Mouse (Mus musculus): ENCODE results near the gene Cttnbp2. TPM values are rescaled to one million over a fixed set of nuclear protein-coding genes. Genes with fewer than 3 reads are reported as not detected.

Gene Cttnbp2
- total RNA-seq, 2 experiments from 2014 or later: 2.1 to 2.7 TPM

DNA sequence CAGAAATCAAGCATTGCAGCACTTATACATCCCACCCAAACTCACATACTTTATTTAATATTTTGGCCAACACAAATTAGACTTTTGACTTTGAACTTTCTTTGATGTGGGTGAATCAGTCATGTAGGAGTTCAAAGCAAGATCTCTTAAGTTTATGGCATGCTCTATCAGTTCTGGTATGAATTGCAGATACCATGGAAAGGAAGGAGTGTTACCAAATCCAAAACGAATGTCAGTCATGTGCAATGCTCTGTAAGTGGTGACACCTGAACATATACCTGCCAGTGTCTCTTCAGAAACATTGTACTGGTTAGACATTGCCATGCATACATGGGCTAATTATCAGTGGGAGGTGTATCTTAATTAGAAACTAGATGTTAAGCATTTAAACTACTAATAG lies 154.5 kb downstream of the Cttnbp2 start:
- intact Hi-C loops (cut with DNase I; ENCODE audit: low total_unique reads): no loop called here
- DNase-seq: no peak

DNA sequence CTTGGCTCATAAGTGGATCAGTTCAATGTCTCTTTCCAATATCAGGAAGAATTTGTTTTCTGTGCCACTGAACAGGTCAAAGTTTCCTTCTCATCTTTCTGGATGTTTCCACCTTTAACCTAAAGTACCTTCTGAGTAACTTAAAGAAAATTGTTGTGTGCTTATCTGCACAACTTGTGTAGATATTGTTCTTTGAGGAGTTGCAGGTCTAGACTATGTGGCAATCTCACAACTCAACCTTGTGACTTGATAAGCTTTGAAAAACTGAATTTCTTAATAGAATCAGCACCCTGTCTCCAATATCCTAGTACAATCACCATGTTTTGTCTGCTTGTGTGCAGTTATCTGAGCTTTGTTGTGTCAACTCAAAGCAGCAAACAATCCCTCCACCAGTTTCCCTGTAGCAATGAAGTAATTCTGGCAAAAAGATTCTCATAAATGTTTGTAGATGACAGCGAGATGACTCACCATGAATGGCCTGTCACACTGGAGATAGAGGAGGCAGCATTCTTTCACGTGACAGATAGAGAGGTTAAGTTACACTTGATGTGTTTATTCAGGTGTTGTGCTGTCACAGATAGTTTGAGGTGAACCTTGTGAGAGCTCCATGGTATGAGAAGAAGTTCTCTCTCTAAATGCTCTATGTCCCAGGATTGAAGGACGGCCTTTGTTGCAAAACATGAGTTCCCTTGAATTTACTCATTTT lies 165.3 kb downstream of the Cttnbp2 start:
- intact Hi-C loops (cut with DNase I; ENCODE audit: low total_unique reads): no loop called here
- no peak for DNase-seq

DNA sequence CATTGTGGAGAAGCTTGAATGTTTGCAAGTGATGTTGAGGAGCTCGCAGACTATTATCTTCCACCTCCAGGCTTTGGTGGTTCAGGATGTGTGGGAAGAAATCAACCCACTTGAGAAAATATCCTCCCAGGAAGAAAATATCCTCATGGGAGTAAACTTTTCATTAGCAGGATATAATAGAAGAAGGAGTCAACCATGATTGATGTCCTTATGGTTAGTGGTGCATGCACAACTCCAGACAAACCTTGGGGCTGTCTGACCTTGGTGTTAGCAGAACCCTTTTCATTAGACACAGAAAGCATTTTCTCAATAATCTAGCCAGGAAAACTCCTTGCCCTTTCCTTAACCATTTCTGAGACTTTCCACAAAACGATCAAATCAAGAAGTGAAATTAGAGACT lies 170.4 kb downstream of the Cttnbp2 start:
- no peak for DNase-seq
- intact Hi-C loops (cut with DNase I; ENCODE audit: low total_unique reads): no loop called here

DNA sequence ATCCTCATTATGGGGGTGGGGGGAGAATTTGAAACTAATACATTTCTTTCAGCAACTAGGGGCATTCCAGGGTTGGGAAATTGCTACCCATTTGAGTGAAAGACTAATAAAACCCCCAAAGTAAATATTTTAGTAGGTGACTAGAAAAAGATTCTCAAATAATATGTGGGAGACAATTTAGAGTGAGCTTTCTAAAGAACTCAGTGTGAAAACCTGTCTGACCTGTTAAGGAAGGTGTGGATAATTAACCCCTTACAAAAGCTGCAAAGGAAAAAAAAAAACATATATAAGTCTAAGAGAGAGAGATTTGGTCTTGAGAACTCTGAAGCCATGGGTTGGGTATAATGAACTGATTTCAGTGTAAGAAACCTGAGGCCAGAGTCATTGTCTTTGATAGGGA lies 176.3 kb downstream of the Cttnbp2 start:
- intact Hi-C loops (cut with DNase I; ENCODE audit: low total_unique reads): no loop called here
- no peak for DNase-seq

DNA sequence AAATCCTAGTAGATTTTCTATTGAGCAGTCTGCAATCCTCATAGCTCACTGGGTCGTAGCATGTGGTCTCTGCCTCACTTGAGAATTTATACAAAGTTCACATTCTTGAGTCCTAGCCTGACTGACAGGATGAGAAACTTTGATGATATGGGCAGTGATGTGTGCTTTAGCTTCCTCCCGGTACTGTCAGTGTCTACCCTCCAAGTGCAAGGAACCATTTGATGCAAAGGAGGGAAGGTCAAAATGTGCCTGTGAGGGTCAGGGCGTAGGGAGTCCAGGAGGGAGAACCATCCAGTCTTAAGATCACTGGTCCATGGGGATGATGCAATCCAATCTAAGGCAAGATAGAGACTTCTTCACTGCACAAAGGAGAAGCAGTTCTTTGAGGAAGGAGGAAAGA lies 179.2 kb downstream of the Cttnbp2 start:
- no peak for DNase-seq
- intact Hi-C loops (cut with DNase I; ENCODE audit: low total_unique reads): no loop called here

DNA sequence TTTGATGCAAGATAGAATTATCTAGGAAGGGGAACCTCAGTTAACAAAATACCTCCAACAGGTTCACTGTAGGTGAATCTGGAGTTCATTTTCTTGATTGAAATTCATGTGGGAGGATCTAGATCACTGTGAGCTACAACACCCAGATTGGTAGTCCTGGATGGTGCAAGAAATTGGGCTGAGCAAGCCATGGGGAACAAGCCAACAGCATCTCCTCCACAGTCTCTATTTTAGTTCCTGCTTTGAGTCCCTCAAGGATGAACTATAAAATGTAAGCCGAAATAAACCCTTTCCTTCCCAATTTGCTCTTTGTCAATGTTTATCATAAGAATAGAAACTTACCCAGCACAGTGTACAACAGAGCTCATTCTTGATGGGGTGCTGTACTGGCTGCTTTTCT lies 191.7 kb downstream of the Cttnbp2 start:
- intact Hi-C loops (cut with DNase I; ENCODE audit: low total_unique reads): no loop called here
- no peak for DNase-seq

Small RNA genes lying within 50 kb of the gene (microRNA-seq; reads per million reads assigned to microRNA genes)
- gene Gm26233: 0 reads per million in 2 experiments

All from gastrocnemius, postnatal 14 days (tissue).